Mouse (Mus musculus) left cerebral cortex, adult 8-10 months (tissue): ENCODE measurements around the gene Ttll8. TPM values are rescaled to one million over a fixed set of nuclear protein-coding genes. Genes with fewer than 3 reads are reported as not detected.
A peak's percentile ranks its signal among the peaks of the same experiment; 100 is the strongest.

Experiments used
- DNase-seq, 2 experiments: peaks; one replicate each; pipeline ENCODE4 v3.0.0; 2022; ENCODE audit warnings: low spot score in 2 of 2
- total RNA-seq, 4 experiments: library from RNA; stranded (reverse); gene quantifications; 2 replicates each; pipeline ENCODE4 v1.2.4; 2022

The Ttll8 gene
- total RNA-seq, 4 experiments from 2014 or later = 1.5 to 1.8 (median 1.8) TPM

DNA sequence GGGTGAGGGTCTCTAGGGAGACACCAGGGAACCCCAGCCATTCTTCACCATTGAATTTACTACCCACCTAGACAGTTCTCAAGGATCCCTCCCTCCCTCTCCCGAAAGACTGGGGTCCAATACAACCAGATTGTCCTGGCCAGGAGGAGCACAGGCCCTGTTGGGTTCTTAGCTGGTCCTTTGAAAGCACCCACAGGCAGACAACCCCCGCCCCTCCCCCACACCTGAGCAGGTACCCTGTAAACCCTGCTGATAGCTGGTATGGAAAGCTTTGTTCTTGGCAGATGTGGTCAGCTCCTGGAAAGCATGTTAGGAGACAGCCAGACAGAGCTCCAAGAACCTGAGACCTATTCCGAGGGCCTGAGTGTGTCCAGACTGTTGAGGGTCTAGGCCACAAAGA lies 93.4 kb downstream of the Ttll8 start:
- no peak for DNase-seq

DNA sequence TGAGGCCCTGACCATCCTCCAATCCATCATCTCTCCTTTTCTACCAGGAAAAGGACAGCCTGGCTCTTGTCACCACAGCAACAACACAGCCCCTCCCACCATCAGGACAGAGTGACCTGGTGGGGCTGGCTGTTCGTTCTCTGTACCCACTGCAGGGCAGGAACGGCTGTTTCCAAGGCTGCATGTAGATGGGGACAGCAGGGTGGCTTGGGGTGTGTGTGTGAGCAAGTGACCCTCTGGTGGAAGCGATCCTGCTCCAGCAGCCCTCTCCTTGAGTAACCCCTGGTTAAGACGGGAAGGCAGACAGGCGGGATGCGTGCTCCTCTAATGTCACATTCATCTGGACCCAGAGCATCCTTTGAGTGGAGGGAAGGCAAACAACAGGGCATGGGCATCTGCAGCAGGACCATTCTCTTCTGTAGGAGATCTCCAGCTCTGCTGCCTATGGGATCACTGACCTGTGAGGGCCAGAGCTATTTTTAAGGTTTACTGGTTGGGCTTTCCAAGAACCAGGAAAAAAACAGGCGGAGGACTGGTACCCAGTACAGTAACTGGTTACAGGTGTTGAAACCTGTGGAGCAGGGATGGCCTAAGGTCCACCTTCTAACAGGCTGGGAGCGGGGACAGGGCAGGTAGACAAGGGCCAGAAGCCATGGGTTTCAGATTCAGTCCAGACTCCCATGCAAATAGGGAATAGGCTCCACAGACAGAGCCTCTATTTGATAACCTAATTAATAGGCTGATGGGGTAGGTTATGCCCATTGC lies 94.8 kb downstream of the Ttll8 start:
- DNase-seq = no peak

DNA sequence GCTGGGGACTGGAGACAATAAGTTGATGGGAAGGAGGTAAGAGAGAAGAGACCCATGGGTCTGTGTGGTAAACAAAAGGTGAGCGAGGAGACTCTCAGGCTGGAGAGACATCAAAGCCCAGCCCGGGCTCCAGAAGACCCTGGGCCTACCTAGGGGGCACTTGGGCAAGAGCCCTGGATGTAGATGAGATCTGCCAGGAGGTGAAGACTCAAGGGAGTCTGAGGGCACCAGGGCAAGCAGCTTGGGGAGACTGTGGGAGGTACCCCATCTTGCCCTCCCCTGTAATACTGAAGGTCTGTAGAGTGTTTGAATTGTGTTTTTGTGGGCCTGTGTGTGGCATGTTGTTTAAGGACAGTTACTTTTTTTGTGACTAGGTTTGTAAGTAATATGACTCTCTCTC lies 95.5 kb downstream of the Ttll8 start:
- no peak for DNase-seq

DNA sequence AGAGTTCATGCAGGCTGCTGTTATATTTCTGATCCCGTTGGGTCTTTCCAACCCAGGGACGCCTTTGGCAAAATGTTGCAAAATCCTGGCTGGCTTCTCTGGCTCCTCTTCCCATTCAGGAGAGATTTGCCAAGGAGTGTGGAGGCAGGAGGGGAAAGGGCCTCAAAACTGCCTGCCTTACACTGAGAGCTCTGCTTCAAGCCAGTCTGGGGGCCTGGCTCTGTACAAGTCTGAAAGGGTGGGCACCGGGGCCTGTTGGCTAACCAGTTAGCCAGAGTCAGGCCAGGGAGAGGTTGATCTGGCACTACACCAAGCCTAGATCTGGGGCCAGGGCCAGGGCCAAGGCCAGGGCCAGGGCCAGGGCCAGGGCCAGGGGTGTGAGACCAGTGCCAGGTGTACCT lies 96.1 kb downstream of the Ttll8 start:
- DNase-seq = no peak

DNA sequence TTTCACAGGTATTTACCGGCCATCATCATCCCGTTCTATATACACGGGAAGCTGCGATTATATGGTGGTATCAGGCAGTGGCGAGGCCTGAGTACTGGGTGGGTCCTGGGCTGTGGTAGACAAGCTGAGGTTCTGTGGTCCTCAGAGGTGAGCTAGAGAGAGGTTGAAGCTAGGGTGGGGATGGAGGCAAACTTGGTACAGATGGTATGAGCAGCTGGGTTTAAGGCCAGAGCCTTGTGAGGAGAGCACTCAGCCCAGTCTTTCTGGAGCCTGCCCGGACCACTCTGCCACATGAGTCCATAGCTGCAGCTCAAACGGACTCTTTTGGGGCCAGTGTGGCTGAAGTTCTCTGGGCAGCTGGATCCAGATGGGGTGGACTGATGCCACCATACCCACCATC lies 96.9 kb downstream of the Ttll8 start:
- DNase-seq = no peak

DNA sequence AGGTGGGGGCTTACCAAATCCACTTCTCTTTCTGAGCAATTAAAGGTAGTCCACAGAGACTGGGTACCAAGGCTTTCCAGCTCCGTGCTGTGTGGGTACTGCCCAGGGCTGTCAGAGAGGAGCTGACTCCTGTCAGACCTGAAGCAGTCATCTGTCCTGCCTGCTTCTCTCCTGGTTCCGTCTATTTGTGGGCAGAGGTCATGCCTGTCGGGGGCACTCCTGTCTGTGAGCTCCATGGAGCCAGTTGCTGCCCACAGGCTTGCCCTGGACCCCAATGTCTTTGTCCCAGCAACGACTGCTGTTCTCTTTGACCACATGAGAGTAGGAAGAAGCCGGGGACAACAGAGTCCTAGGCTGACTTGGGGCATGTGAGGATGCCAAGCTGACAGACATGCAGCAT lies 97.6 kb downstream of the Ttll8 start:
- no peak for DNase-seq

DNA sequence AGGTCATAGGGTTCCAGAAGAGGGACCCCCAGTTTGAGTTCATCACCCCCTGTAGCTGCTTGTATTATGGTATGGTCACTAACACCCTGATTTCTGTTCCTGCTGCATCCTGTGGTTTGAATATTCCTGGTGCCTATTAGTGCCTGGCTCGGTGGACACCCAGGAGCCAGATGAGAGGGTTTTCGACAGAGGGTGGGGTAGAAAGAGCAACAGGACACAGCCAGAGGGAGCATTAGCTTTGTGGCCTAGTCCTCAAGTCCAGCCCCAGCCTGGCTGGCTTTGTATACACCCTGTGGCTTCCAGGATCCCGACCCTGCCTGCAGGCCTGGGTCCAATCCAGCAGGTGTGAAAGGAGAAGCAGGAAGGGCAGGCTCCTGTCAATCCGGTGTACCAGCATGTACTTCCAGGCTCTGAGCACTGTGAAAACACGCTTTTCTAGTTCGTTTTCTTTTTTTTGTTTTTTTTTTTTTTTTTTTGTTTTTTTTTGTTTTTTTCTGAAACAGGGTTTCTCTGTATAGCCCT lies 98.3 kb downstream of the Ttll8 start:
- no peak for DNase-seq

DNA sequence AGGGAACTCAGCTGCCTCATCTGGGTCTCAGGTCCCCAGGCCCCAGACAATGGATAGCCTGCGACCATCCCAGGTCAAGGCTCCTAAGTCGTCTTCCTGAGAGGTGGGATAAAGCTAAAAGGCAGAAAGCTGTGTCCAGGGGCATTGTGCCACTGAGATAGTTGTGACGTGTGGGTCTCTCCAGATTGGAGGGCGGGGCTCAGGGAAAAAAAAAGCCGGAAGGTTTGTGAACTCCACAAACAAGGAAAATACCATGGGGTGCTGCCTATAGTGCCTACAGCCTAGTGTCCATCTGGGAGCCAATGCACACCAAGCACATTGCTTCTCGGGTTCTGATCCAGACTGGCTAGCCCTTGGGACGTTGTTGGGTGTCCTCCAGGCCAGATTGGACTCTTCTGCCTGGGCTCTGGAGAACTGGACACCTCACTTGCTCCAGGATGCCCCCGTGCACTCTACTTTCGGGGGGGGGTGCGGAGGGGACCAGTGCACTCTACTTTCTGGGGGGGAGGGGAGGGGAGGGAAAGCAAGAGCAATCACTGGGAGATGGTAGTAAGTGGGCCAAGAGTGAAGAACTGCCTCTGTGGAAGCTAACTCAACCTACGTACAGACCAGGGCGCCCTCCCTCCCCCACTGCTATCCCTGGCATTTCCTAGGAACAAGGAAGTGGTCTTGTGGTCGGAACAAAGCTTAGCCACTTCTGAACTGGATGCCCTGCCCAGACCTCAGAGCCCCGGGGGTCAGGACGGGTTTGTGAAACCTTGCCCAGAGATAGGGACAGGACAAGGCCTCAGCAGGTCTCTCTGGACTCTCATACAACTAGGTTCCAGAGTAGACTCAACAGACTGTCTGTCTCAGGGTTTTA lies 99.0 kb downstream of the Ttll8 start:
- DNase-seq = no peak

DNA sequence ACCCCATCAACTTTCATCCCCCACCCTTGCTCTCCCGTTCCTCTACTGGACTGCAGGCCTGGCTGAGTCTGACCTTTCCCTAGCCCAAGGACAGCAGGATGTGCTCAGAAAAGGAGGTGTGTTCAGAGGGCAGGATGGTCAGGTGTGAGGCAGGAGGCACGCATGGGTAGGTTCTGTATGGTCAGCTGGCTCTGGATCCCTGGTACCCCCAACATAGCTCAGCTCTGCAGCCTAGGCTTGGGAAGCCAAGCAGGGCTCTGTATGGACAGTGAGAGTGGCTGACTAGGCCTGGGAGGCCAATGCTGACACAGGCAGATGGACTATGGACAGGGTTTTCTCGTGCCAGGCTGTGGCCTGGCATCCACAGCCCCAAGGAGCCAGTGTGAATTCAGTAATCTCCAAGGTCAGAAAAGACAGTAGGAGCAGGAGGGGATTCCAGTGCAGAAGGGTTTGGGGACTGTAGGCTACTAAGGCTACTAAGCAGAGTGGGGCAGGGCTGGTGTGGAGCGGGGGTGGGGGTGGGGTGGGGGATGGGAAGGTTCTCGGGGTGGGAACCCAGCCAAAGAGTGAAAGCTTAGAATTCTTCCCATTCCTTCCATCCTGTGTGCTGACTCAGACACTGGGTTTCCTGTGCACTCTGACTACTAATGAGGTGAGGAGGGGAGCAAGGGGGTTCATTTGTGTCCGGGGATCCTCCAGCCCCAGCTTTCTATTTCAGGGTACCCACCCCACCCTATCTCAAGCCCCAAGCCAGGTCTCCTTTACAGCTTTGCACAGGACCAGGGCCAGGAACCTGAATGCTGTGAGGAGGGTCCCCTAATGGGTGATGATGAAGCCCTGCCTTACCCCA lies 99.9 kb downstream of the Ttll8 start:
- DNase-seq = no peak

DNA sequence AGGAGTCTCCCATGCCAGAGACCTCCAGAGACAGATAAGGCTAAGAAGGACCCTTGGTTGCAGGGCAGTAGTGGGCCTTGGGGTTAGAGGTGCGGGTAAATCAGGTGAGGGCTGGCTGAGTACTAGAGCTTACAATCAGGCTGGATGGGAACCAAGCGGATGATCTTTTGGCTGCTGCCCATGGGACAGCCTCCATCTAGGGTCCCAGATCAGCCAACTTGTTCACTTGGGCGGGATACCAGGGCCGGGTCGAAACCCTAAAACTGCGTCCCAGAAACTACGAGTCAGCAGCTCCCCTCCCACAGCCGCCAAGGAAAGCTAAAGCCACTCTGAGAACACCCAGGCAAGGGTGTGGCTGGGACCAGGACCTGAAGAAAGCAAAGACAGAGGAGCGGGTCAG lies 101.1 kb downstream of the Ttll8 start:
- DNase-seq = no peak

DNA sequence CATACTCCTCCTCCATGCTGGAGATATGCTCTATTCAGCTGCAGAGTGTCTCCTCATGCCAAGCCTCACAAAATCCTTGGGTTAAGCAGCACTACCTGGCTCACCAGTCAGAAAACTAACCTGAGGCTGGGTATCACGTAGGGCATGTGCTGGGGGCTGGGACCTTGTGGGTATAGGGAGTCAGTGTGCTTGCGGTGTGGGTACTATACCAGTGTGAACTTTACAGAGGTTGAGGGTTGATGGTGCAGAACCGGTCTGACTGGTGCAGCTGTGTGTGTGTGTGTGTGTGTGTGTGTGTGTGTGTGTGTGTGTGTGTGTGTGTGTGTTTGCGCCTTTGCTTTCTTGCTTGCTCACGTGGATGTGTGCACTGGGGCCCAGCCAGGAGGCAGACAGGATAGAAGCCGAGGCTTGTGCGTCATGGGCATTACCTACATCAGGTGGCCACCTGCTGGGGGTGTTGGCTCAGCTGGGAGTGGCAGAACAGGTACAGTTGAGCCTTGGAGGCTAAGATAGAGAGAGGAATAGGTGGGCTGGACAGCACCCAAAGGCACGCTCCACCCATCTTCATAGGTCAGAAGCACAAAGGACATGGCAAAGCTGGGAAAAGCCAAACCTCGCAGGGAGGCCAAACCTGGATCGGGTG lies 102.6 kb downstream of the Ttll8 start:
- DNase-seq = no peak

DNA sequence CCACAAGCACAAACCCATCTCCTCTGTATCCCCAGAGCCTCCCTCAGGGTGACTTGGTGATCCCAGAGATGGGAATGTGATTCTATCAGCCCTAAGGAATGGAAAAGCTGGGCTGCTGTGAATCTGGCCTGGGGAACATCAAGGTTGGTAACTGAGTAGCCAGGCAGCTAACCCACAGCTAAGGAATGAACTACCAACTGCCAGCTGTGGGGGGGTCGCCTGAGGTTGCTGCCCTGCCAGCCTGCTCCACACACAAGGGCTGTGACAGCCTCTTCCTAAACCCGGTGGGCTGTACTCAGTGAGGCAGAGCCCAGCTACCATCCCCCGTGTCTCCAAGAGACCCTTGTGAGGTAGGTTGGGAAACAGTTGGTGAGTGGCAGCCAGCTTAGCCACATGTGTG lies 103.1 kb downstream of the Ttll8 start:
- DNase-seq = no peak

DNA sequence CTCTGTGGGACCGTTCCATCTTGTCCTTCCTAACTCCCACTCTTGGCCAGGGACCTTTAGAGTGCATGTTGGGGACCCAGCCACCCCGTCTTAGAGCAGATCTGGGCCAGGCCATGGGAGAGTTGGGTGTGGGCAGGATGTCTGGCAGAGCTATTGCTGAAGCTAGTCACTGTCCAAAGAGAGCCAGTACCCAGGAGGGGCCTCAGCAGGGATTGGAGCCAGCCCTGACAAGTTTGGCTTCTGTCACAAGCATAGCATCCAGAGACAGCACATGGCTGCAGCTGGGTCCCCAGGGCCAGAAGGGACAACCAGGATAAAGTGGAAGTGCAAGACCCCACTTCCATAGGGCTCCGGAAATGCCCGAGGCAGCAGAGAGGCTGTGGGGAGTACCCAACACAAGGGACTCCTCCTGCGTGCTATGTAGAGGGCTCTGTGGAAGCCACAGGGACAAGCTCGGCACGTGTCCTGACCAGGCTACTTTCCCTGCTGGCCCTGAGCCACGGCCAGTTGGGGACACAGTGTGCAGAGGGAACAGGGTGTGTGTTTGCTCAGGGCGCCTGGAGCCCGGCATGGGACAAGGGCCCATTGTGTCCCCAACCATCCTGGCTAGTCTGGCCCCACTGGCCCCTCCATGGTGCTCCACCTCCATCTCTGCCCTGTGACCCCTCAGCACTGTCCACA lies 103.9 kb downstream of the Ttll8 start:
- DNase-seq = peak; percentile 81 to 90

DNA sequence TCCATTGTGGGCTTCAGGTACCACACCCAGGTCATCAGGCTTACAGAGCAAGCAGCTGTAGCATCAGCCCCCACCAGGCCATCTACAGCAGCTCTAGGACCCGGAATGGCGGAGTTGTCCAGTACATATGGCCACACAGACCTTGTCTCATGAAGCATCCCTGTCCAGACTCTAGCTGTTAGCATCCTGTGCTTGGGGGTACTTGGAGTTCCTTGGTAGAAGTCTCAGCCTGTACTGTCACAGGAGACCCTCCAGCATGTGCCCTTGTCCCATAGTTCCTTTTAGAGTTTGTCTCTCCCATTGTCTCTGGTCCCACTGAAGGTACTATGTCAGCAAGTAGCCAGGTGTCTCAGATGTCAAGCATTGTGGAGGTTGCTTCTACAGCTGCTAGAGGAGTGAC lies 104.6 kb downstream of the Ttll8 start:
- DNase-seq = no peak

DNA sequence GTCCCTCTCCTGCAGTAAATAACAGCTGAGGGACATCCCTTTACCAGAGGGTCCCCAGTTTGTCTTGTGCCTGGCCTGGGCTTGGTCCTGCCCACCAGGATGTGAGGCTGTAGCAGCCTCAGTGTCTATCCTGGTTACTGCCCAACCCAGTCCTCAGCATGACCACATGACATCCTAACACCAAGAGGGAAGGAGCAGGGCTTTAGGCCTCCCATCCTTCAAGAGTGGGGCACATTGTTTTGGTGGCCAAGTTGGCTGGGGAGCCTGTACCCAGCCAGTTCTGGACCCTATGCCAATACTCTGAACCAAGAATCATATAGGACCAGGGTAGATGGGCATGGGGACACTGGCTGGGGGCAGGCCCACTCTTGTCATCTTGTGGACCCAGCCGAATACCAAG lies 105.6 kb downstream of the Ttll8 start:
- DNase-seq = no peak

DNA sequence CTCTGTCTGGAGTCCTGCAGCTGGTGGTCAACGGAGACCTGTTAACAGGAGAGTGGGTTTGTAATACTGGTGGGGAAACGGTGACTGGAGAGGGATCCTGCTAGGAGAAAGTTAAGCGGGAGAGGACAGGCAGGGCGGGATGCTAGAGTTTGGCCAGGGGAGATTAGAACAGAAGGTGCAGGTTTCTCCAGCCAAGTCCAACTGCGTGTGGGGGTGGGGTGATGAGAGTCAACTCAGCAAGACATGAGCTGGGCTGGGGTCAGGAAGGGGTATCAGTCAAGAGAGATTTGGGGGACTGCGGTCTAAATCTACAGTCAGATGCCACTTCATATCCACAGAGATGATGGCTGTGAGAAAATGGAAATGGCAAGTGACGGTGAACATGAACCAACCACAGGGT lies 109.3 kb downstream of the Ttll8 start:
- DNase-seq = no peak

DNA sequence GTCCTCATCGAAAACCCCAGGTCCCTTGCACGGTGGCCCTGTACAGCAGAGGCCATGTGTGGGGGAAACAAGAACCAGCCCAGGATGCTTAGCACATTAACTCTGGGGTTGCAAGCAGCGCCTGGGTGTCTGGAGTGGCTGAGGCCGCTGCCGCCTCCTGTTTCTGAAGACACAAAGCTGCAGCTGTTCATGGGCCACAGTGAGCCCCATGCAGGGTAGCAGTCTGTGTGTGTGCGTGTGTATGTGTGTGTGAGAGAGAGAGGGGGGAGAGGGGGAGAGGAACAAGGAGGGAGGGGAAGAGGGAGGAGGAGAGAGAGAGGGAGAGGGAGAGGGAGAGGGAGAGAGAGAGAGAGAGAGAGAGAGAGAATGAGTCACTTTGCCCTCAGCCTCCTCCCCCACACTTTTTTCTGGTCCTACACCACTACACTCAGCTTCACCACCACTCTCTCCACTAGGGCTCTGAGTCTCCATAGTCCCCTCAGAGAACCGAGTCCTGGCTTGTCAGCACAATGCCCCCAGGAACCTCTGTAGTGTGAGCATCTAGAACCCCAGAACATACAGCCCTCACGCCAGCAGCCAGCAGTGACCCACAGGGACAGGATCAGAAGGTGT lies 110.6 kb downstream of the Ttll8 start:
- peak in 1 of 2 experiments; percentile 30 for DNase-seq

DNA sequence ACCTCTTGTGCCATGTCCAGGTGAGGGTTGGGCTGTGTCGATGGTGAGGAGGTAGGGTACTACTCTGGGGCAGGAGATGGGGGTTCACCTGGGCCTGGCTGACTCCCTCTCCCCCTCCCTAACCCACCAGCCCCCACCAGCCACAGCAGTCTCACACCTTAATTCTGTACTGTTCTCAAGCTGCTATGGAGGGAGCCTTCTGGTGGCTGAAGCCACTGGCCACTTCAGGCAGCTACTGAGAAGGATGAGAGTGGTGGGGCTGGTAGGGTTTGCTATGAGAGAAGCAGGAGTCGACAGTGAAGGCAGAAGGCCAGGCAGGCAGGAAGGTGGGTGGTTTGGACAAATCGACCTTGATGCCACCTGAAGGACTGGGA lies 111.9 kb downstream of the Ttll8 start:
- DNase-seq = no peak

DNA sequence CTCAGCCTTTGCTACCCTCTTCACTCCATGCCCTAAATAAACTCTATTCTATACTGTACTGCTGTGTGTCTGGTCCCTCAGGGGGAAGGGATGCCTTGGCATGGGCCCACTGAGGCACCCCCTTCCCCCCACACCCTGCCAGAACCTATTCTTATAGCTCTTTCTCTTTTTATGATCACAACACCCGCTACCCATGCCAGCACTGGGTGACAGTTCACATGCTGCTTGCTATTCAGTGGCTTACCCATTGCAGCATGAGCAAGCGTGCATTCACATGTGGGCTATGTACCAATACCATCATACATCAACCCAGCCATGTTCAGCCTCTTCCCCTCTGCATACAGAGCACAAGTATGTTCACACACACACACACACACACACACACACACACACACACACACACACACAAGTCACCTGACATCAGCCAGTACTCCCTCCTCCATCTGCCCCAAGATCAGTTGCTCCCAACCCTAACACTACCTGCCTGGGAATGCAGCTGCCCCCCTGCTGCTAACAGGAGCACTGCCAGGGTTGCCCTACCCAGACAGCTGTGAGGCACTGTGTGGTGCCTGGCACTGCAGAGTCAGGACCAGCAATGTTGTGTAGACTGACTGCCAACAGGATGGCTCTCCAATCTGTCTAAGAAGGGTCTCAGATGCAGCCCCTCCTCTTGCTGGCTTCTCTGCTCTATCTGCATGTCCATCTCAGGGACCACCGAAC lies 112.5 kb downstream of the Ttll8 start:
- no peak for DNase-seq

DNA sequence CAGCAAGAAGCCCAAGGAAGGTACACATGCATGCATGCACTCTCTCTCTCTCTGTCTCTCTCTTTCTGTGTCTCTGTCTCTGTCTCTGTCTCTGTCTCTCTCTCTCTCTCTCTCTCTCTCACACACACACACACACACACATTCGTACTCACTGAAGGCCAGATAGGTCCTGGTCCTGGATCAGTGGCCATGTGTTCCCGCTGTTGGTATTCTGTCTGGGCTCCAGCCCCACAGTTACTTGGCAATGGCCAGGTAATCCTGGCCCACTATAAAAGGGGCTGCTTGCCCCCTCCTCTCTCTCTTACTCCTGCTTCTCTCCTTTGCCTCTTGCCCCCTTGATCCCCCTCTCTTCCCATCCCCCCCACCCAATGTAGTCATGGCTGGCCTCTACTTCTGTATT lies 113.1 kb downstream of the Ttll8 start:
- no peak for DNase-seq
